Mouse (Mus musculus) mouse embryonic stem cell (cell line): Measurements from ENCODE around the gene Evpl.

Experiments
- in situ Hi-C, 2 experiments: fragments of 300-500 bp; cut with MboI; formaldehyde crosslinking; loops; 1 replicate in 1 of 2; 3 replicates in 1 of 2; pipeline ENCODE4 v1.14.3; 2019 to 2020; ENCODE audit warnings: low sequenced_read_pairs in 2 of 2, low pct_unique_long_range_greater_than_20kb in 1 of 2, mixed read lengths in 1 of 2; ENCODE audit not compliant: unreplicated experiment in 1 of 2

Evpl gene

GRCm38 (mm10) chr11:116219885-116220284, 18.0 kb downstream of the Evpl start:
- in situ Hi-C loops, result loop anchor here (5.0 to 10.0 kb wide), 5 partner anchors 65 to 237 kb away; partner anchors contain the start of genes Exoc7 (in 1 of the 2) and Galr2 (in 1 of the 2)

DNA sequence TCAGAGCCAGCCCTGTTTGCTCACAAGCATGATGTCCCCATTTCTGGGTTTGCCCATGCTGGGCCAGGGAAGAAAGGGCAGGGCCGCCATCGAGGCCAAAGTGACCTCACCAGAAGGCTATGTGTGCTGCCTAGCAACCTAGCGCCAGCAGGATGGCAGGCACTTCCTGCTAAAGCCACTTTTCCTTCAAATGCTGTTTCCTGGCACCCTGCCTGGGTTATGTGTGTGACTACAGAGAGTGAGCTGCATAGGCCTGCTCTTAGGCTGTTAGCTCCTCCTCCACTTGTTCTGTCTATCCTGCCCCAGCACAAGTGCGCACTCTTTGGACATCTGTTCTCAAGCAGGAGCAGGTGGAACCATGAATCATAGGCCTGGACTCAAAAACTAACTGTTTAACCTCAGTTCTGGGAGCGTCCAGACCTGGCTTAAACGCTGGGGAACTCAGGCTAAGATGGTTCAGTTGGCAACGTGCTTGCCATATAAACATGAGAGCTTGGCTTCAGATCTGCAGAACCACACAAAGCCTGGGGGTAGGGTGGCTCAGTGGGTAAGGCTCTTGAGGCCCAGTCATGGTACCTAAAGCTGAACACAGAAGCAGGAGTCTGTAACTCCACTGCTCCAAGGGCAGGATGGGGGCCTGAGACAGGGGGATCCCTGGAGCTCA, 19.0 kb downstream of the Evpl start:
- in situ Hi-C loops, result no loop called here

- in situ Hi-C loops, result no loop called here
These were observed 19.6 kb downstream of the Evpl start for GRCm38 (mm10) chr11:116218263-116218662.

- in situ Hi-C loops, result no loop called here
These were observed 21.3 kb downstream of the Evpl start for GRCm38 (mm10) chr11:116216549-116216948.

DNA sequence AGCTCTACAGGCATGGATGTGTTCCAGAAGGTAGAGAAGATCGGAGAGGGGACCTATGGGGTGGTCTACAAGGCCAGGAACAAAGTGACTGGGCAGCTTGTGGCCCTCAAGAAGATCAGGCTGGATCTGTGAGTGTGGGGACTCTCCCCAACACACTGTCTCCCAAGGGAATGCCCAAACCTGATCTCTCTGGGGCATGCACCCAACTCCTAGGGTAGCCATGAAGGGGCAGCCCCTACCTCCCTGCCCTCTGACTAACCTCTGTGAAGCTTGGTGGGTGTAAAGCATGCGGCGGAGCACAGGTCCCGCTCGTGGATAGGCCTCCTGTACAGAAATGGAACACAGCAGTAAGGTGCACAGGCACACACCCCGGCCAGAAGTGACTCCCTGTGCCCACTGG, 21.9 kb downstream of the Evpl start:
- in situ Hi-C loops, result no loop called here

- in situ Hi-C loops, result no loop called here
These were observed 22.7 kb downstream of the Evpl start for GRCm38 (mm10) chr11:116215181-116215580.

- in situ Hi-C loops, result no loop called here
These were observed 23.9 kb downstream of the Evpl start for GRCm38 (mm10) chr11:116213877-116214510.

DNA sequence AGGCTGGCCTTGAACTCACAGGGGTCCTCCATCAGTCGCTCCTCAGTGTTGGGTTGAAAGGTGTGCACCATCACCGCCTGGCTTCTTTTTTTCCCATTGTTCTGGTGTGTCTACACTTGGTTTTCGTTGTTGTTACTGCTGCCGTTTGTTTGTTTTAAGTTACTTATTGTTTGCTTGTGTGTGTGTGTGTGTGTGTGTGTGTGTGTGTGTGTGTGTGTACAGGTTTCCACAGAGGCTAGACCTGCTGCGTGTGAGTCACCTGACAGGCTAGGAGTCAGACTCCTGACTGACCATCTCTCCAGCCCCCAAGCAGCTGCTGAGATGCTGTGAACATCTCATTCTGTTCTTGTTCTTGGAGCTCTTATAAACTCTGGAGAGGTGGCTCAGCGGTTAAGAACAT, 25.0 kb downstream of the Evpl start:
- in situ Hi-C loops, result no loop called here

DNA sequence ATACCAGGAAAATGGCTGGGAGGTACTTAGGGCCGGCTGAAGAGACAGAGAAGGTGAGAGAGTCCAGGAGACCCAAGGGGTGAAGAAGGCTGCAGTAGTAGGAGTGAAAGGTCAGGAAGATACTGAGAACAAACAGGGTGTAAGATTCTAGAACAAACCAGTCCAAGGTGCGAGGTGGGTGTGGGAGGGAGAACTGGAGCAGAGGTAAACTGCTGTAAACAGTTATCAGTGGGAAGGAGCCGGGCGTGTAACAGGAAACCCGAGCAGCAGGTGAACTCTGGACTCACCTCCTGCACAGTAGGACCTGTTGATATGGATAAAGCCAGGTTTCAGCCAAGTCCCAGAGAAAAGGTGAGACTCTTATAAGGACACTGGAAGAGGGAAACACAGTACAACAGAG, 27.2 kb downstream of the Evpl start:
- in situ Hi-C loops, result no loop called here

- in situ Hi-C loops, result no loop called here
These were observed 28.6 kb downstream of the Evpl start for GRCm38 (mm10) chr11:116209257-116209656.

DNA sequence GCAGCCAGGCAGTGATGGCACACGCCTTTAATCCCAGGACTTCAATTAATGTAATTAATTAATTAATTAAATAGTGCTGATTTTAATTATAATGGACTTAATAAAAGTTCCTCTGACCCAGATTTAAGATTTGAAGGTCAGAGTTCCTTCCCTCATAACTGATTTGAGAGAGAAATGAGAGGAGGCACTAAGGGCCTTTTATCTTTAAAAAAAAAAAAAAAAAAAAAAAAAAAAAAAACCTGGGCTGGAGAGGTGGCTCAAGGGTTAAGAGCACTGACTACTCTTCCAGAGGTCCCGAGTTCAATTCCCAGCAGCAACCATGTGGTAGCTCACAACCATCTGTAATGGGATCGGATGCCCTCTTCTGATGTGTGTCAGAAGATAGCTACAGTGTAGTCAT, 29.2 kb downstream of the Evpl start:
- in situ Hi-C loops, result no loop called here

DNA sequence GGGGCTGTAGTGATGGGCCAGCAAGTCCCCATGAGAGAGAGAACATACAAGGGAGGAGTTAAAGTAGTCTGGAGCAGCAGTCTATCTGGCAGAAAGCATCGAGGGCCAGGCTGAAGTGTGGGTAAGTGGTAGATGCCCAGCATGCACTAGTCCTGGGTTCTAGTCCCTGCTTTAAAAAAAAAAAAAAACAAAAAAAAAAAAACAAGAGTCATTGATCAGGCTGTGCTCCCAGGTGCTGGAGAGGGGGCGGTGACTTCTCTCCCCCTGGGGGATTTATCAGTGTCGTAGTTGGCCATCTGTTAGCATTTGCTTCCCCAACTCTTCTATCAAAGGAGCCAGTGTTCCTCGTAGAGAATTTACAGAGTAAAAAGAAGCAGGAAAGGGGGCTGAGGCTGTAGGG, 31.2 kb downstream of the Evpl start:
- in situ Hi-C loops, result no loop called here

- in situ Hi-C loops, result no loop called here
These were observed 34.7 kb downstream of the Evpl start for GRCm38 (mm10) chr11:116203150-116203549.

GRCm38 (mm10) chr11:116201151-116201550, 36.7 kb downstream of the Evpl start:
- in situ Hi-C loops, result no loop called here

DNA sequence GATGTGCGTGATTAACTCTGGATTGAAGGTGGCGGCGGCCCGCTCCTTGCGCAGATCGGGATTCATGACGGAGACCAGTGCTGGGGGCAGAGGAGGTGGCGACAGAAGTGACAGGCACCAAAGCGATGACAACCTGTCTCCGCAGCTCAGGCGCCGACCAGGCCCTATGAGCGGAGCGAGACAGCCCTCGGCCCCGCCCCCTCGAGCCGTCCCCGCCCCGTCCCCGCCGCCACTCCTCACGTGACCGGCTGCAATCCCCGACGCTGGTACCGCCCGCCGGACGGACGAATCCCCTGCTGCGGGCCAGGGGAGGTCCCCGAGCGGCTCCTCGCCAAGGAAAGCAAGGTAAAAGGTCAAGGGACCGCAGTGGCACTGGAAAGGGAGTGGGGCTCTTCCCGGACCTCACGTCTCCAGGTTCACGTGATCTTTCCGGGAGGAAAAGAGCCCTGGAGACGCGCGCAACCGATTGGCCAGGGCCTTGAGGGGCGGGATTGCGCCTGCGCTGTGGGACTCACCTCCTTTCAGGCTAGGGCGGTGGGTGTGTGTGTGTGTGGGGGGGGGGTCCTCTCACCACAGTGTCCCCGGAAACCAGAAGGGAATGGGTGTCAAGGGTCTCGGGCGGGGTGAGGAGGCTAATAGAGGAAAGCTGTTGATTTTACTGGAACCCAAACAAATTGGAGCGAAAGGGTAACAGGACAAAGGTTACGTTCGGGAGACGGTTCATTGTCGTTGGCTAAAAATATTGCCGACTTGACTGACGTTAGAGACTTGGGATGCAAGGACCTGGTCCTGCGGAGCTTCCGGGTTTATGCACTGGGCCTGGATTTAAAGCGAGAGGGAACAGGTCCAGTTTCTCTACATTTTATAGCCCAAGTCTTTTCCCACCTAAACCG, 39.0 kb downstream of the Evpl start, which contains the start of the genes Ten1 and Acox1:
Gene Ten1 (plus strand): TSS at position 217 of the 893 bp plus-strand sequence.
Gene Acox1 (minus strand): TSS at position 407 of the 893 bp plus-strand sequence.
- in situ Hi-C loops, result no loop called here

DNA sequence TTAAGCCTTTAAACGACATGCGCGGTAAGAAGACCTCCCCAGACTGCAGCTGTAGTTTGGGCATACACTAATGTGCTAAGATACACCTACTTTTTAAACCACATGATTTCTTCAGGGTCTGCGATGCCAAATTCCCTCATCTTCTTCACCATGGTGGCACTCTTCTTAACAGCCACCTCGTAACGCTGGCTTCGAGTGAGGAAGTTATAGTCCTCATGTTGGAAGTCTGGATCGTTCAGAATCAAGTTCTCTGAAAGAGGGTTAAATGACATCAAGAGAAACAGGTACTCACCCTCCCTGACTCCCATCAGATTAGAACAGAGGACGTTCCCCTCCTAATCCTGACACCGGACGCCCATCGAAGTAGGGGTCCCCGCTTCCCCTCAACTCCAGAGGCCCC, 39.7 kb downstream of the Evpl start:
- in situ Hi-C loops, result no loop called here

DNA sequence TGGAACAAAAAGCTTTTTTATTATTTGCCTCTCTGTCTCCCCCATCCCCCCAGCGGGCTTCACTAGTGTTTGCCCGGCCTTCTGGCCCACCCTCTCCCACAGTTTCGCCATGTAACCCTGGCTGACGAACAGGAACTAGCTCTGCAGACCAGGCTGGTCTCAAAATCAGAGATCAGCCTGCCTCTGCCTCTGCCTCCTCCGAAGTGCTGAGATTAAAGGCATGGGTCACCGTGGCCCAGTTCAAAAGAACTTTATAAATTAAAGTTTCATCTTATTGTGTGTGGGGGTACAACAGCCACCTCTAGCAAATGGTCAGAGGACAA, 40.3 kb downstream of the Evpl start:
- in situ Hi-C loops, result no loop called here

DNA sequence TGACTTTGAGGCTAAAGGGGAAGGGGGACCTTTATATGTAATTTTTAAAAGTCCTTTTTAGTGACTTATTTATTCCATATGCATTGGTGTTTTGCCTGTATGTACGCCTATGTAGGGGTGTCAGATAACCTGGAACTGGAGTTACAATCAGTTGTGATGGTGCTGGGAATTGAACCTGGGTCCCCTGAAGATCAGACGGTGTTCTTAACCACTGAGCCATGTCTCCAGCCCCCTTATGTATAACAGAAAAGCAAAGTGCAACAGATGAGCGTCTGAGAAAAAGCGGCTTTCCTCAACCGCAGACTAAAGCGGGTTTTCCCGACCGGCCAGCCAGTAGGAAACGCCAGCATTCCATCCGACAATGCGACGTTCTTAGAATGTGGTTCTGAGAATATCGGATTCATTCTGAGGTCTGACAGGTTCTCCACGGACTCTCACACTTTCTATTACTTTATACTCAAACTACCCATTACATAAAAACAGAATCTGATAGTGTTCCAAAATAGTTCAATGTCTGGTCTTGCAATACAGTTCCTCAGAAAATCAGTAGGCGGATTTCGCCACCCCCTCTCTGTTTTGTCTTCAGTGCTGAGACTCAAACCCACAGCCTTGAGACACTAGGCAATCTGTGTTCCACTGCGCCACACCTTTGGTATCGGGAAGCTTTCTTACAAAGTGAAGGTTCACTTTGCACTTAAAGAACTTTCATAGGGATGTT, 40.9 kb downstream of the Evpl start:
- in situ Hi-C loops, result no loop called here

DNA sequence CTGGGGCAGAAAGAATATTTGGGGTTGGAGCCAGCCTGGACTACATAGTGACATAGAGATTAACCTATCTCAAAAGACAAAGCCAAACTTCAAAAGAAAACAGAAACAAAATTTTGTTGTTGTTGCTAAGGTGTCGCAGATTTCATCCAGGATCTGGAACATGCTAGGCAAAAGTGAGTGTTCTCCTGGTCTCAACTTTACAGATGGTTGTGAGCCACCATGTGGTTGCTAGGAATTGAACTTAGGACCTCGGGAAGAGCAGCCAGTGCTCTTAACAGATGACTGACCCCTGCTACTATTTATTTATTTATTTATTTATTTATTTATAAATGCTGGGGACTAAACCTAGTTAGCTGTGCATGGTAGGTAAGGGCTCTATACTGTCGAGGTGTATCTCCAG, 41.5 kb downstream of the Evpl start:
- in situ Hi-C loops, result no loop called here
